In genomic region chr3:107205170-107205569, GRCm38 (mm10) we compare ENCODE assay signal across 51 mouse cellular contexts. TPM values are rescaled to one million over a fixed set of nuclear protein-coding genes. Genes with fewer than 3 reads are reported as not detected.
"Had no signal": no experiment of that assay in that cellular context is flagged by ENCODE, and none has a peak within 500 bp of the region (broad histone marks: within the 10 kb centered on the region; RNA-seq: fewer than 3 reads in every experiment).

No protein-coding gene starts in this region.

- DNase-seq: heart, postnatal 10 days; heart, postnatal 14 days; heart, postnatal 36 days; heart, postnatal 4 days; kidney, adult 11 months; kidney, adult 18-20 months; kidney, adult 2 months; kidney, adult 8-10 months; kidney, adult 9 months; kidney, postnatal 10 days; kidney, postnatal 14 days; kidney, postnatal 25 days; kidney, postnatal 36 days; kidney, postnatal 4 days; layer of hippocampus, adult 9-11 months; layer of hippocampus, postnatal 36 days had no signal

- ATAC-seq: hindbrain, embryonic 16.5 days; hindbrain, postnatal 0 days; inflammation-experienced regulatory T-cells, adult 6 months; intestine, embryonic 15.5 days; intestine, postnatal 0 days had no signal

RNA-seq across cellular contexts. Expression of gene Cym, which starts 16.4 kb away (rescaled TPM):
- total RNA-seq: heart, postnatal 10 days; heart, postnatal 14 days; heart, postnatal 36 days; heart, postnatal 4 days; hematopoietic stem cell, adult 5-6 weeks; layer of hippocampus, adult 18-20 months; layer of hippocampus, adult 2 months; layer of hippocampus, postnatal 10 days; layer of hippocampus, postnatal 14 days; layer of hippocampus, postnatal 25 days; left cerebral cortex, adult 18-20 months had no signal
- polyA plus RNA-seq: heart, embryonic 10.5 days; hindbrain, embryonic 10.5 days; hindbrain, embryonic 11.5 days; hindbrain, embryonic 12.5 days; hindbrain, embryonic 14.5 days; hindbrain, postnatal 0 days; kidney, embryonic 14.5 days had no signal

RNA-seq across cellular contexts. Expression of gene Kcna10, which starts 22.3 kb away (rescaled TPM):
- total RNA-seq: heart, postnatal 10 days; heart, postnatal 14 days; heart, postnatal 25 days; heart, postnatal 36 days; heart, postnatal 4 days; hematopoietic stem cell, adult 5-6 weeks; hindbrain, postnatal 0 days; layer of hippocampus, adult 18-20 months; layer of hippocampus, adult 2 months; layer of hippocampus, adult 8-10 months; layer of hippocampus, postnatal 10 days; layer of hippocampus, postnatal 14 days; layer of hippocampus, postnatal 25 days; layer of hippocampus, postnatal 36 days; left cerebral cortex, adult 18-20 months had no signal
- polyA plus RNA-seq: heart, embryonic 10.5 days; heart, embryonic 11.5 days; heart, embryonic 12.5 days; heart, embryonic 13.5 days; heart, embryonic 14.5 days; heart, embryonic 15.5 days; heart, embryonic 16.5 days; heart, postnatal 0 days; hindbrain, embryonic 10.5 days; hindbrain, embryonic 11.5 days; hindbrain, embryonic 12.5 days; hindbrain, embryonic 13.5 days; hindbrain, embryonic 14.5 days; hindbrain, embryonic 15.5 days; hindbrain, embryonic 16.5 days; hindbrain, postnatal 0 days; inflammation-experienced regulatory T-cells, adult 6 months; intestine, embryonic 14.5 days; intestine, embryonic 15.5 days; intestine, embryonic 16.5 days; intestine, postnatal 0 days; kidney, adult 2 months; kidney, embryonic 14.5 days; kidney, embryonic 15.5 days; kidney, embryonic 16.5 days; kidney, postnatal 0 days; large intestine, adult 2 months had no signal

RNA-seq across cellular contexts. Expression of gene A630076J17Rik, which starts 25.2 kb away (rescaled TPM):
- total RNA-seq: heart, postnatal 10 days; heart, postnatal 14 days; heart, postnatal 25 days; heart, postnatal 36 days; heart, postnatal 4 days; hematopoietic stem cell, adult 5-6 weeks; hindbrain, postnatal 0 days; layer of hippocampus, adult 18-20 months; layer of hippocampus, adult 2 months; layer of hippocampus, adult 8-10 months; layer of hippocampus, postnatal 10 days; layer of hippocampus, postnatal 14 days; layer of hippocampus, postnatal 25 days; layer of hippocampus, postnatal 36 days; left cerebral cortex, adult 18-20 months had no signal
- polyA plus RNA-seq: heart, embryonic 10.5 days; heart, embryonic 11.5 days; heart, embryonic 12.5 days; heart, embryonic 13.5 days; hindbrain, embryonic 10.5 days; hindbrain, embryonic 11.5 days; hindbrain, embryonic 12.5 days; hindbrain, embryonic 13.5 days; hindbrain, embryonic 14.5 days; hindbrain, embryonic 16.5 days; hindbrain, postnatal 0 days; intestine, embryonic 14.5 days; intestine, embryonic 15.5 days; intestine, embryonic 16.5 days; kidney, adult 2 months; kidney, embryonic 14.5 days; kidney, embryonic 15.5 days; kidney, embryonic 16.5 days; kidney, postnatal 0 days; large intestine, adult 2 months had no signal

RNA-seq across cellular contexts. Expression of gene Prok1, which starts 34.3 kb away (rescaled TPM):
- total RNA-seq: heart, postnatal 10 days; heart, postnatal 14 days; heart, postnatal 25 days; heart, postnatal 36 days; hematopoietic stem cell, adult 5-6 weeks; layer of hippocampus, adult 2 months; layer of hippocampus, postnatal 10 days; layer of hippocampus, postnatal 14 days; layer of hippocampus, postnatal 36 days had no signal
- polyA plus RNA-seq: heart, embryonic 10.5 days; heart, embryonic 11.5 days; heart, embryonic 12.5 days; heart, embryonic 13.5 days; heart, embryonic 14.5 days; heart, embryonic 15.5 days; heart, embryonic 16.5 days; heart, postnatal 0 days; hindbrain, embryonic 11.5 days; hindbrain, embryonic 12.5 days; hindbrain, embryonic 15.5 days; intestine, embryonic 14.5 days; intestine, embryonic 15.5 days; intestine, postnatal 0 days; kidney, embryonic 14.5 days; kidney, embryonic 15.5 days had no signal
